Mouse (Mus musculus) midbrain, embryonic 10.5 days (tissue): ENCODE measurements around the gene 2310033P09Rik. TPM values are rescaled to one million over a fixed set of nuclear protein-coding genes. Genes with fewer than 3 reads are reported as not detected.

Experiments used
- DNase-seq: peaks from one replicate; pipeline ENCODE4 v3.0.0-alpha.2; 2017; ENCODE audit warnings: low spot score
- H3K27ac ChIP-seq: fragments of 300-500 bp; sonication (generic); replicated peaks from 2 replicates; pipeline ENCODE4 v1.5.1; 2016; ENCODE audit warnings: mild to moderate bottlenecking
- H3K27me3 ChIP-seq: fragments of 300-500 bp; sonication (generic); 2 replicates; pipeline ENCODE4 v1.6.1; 2016; ENCODE audit warnings: low read depth, mild to moderate bottlenecking; ENCODE audit not compliant: poor library complexity, severe bottlenecking
- H3K36me3 ChIP-seq: fragments of 300-500 bp; sonication (generic); 2 replicates; pipeline ENCODE4 v1.6.1; 2016; ENCODE audit warnings: mild to moderate bottlenecking, moderate library complexity
- H3K4me1 ChIP-seq: fragments of 300-500 bp; sonication (generic); 2 replicates; pipeline ENCODE4 v1.6.1; 2016
- H3K4me3 ChIP-seq: fragments of 300-500 bp; sonication (generic); 2 replicates; pipeline ENCODE4 v1.5.1; 2016; ENCODE audit warnings: mild to moderate bottlenecking, moderate library complexity
- H3K9me3 ChIP-seq: fragments of 300-500 bp; sonication (generic); replicated peaks from 2 replicates; pipeline ENCODE4 v1.6.1; 2016; ENCODE audit warnings: mild to moderate bottlenecking
- WGBS: fragments of 180-500 bp; shearing (Covaris S2); methylation state at CpG from one replicate; pipeline ENCODE4 v1.1.7; 2016; 5-methylcytosine and 5-hydroxymethylcytosine counted together
- polyA plus RNA-seq: library from polyadenylated mRNA; unstranded; fragments of >200 nt; fragmentation: Nextera tagmentation; extraction: Ambion mirVana; gene quantifications from 2 replicates; pipeline ENCODE4 v1.2.1, GENCODE M21; 2016

The 2310033P09Rik gene
- polyA plus RNA-seq, 1 experiment from 2014 or later: 52.2 TPM

DNA sequence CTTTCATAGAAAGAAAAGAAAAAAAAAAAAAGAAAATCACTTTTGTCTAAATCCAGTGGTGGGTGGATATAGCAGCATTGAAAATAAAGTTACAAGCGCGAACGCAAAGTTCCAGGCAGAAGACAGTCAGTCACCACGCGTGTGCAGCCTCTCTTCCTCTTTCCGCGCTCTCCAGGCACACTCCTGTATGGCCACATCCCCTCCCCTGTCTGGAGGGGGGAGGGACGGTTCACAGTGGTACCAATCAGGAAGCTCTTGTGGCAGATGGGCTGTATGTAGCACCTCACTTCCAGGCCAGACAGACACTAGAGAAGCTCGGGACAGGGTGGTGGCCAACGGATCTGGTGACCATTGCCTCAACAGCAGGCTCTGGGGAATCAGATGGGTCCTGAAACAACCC is 40.0 kb downstream of the 2310033P09Rik start:
- Histone ChIP-seq H3K27ac (no peak overlapping the region), H3K4me3 (no peak overlapping the region), H3K36me3 (peaks cover 8% of the 10 kb centered on the region; the same call in 1 of the 2 replicates), H3K27me3 (peaks cover 43% of the 10 kb centered on the region), H3K9me3 (no peaks in the 10 kb centered on the region), H3K4me1 (no peaks in the 10 kb centered on the region)
- no peak for DNase-seq
- WGBS: 76% methylated on average over 10 of the region's 10 CpGs

DNA sequence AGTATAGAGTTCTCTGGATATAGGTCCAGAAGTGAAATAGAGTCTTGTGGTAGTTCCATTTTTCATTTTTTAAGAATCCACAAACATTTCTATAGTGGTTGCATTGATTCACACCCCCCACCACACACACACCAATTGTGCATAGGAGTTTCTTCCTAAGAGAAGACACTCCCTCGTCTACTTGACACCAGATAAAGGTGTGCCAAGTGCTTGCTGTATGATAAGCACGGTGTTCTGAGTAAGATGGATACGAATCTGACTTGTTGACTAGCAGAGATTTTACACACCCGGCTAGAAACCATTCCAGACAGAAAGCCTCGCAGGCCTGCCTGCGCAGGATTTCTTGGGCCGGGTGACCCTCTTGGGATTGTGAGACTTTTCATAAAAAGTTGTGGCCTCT is 51.5 kb downstream of the 2310033P09Rik start:
- H3K4me3 ChIP-seq: no peak overlapping the region
- H3K27ac ChIP-seq: no peak overlapping the region
- WGBS: 90% methylated on average over 7 of the region's 7 CpGs
- peaks cover 19% of the 10 kb centered on the region for H3K4me1 ChIP-seq
- H3K27me3 ChIP-seq: peaks cover 89% of the 10 kb centered on the region
- H3K36me3 ChIP-seq: no peaks in the 10 kb centered on the region
- H3K9me3 ChIP-seq: no peaks in the 10 kb centered on the region
- no peak for DNase-seq

Other genes starting within 250 kb of the 2310033P09Rik start
- gene Trim11, start 230.2 kb upstream of the 2310033P09Rik start, polyA plus RNA-seq: 17.7 and 19.3 TPM in 2 replicates
- gene Obscn, start 71.9 kb upstream of the 2310033P09Rik start, polyA plus RNA-seq: 0.01 TPM in 2 replicates
- 5.2 and 5.4 TPM in 2 replicates for gene Iba57, start 44.6 kb upstream of the 2310033P09Rik start, polyA plus RNA-seq
- gene Gjc2, start 25.1 kb upstream of the 2310033P09Rik start, polyA plus RNA-seq: not detected in 2 replicates
- 98.5 and 115 TPM in 2 replicates for gene Guk1, start 16.1 kb upstream of the 2310033P09Rik start, polyA plus RNA-seq
- gene Mrpl55, start 5.8 kb upstream of the 2310033P09Rik start, polyA plus RNA-seq: 116 and 131 TPM in 2 replicates
- 633 and 659 TPM in 2 replicates for gene Arf1, start 19.9 kb downstream of the 2310033P09Rik start, polyA plus RNA-seq
- 5.3 and 8.7 TPM in 2 replicates for gene Wnt3a, start 82.4 kb downstream of the 2310033P09Rik start, polyA plus RNA-seq
- 7.8 and 9.7 TPM in 2 replicates for gene Wnt9a, start 98.6 kb downstream of the 2310033P09Rik start, polyA plus RNA-seq
- gene Prss38, start 167.3 kb downstream of the 2310033P09Rik start, polyA plus RNA-seq: not detected in 2 replicates
- gene Jmjd4, start 241.7 kb downstream of the 2310033P09Rik start, polyA plus RNA-seq: 16.2 and 18.1 TPM in 2 replicates
- gene Snap47, start 242.9 kb downstream of the 2310033P09Rik start, polyA plus RNA-seq: 108 and 127 TPM in 2 replicates